8 mouse cellular contexts compared by ENCODE assay signal in genomic region chr5:137159461-137159860, GRCm38 (mm10). TPM values are rescaled to one million over a fixed set of nuclear protein-coding genes. Genes with fewer than 3 reads are reported as not detected.
DNase-seq lines count a peak whose midpoint lies in the region; ATAC-seq and TF ChIP-seq lines count a peak whose summit lies in the region.

No protein-coding gene starts in this region.

- H3K9me3 ChIP-seq in limb, embryonic 11.5 days (ENCODE audit: control insufficient read depth, low read length): no peaks in the 10 kb centered on the region; the same call in 1 of the 2 replicates
- no peaks in the 10 kb centered on the region for H3K9me3 ChIP-seq in limb, embryonic 10.5 days (replicated peaks)
- no peaks in the 10 kb centered on the region for H3K9me3 ChIP-seq in G1E (replicated peaks)
- no peaks in the 10 kb centered on the region for H3K9me3 ChIP-seq in intestine, postnatal 0 days (ENCODE audit: control insufficient read depth)

- no peak overlapping the region for H3K4me2 ChIP-seq in limb, embryonic 11.5 days (ENCODE audit: low read depth, severe bottlenecking)
- H3K4me2 ChIP-seq in intestine, postnatal 0 days (replicated peaks; ENCODE audit: low read depth): no peak overlapping the region

- H3K27ac ChIP-seq in limb, embryonic 11.5 days (replicated peaks; ENCODE audit: low read depth, low read length): no peak overlapping the region
- H3K27ac ChIP-seq in limb, embryonic 10.5 days: no peak overlapping the region
- H3K27ac ChIP-seq in intestine, postnatal 0 days (ENCODE audit: low read depth, low read length): no peak overlapping the region; the same call in 1 of the 2 replicates
- H3K27ac ChIP-seq in cerebellum, adult 2 months (ENCODE audit: insufficient read depth, low read length): no peak overlapping the region

- no peaks in the 10 kb centered on the region for H3K27me3 ChIP-seq in limb, embryonic 11.5 days (ENCODE audit: control insufficient read depth, insufficient read depth, low read length)
- no peaks in the 10 kb centered on the region for H3K27me3 ChIP-seq in limb, embryonic 10.5 days (ENCODE audit: low read depth, poor library complexity, severe bottlenecking)
- peaks cover 7% of the 10 kb centered on the region; the same call in 1 of the 2 replicates for H3K27me3 ChIP-seq in G1E (ENCODE audit: insufficient read depth, low read length)
- no peaks in the 10 kb centered on the region for H3K27me3 ChIP-seq in intestine, postnatal 0 days (replicated peaks; ENCODE audit: control insufficient read depth, insufficient read depth, low read length)
- H3K27me3 ChIP-seq in cerebellum, adult 2 months (ENCODE audit: control insufficient read depth, insufficient read depth, low read length): no peaks in the 10 kb centered on the region

- DNase-seq in limb, embryonic 11.5 days (ENCODE audit: low spot score): peak; percentile 35
- no peak for DNase-seq in limb, embryonic 10.5 days (ENCODE audit: low spot score)
- DNase-seq in G1E (ENCODE audit: low spot score): peak; percentile 15
- DNase-seq in brain, adult 2 months (ENCODE audit: low read depth, low spot score): peak; percentile 35
- DNase-seq in thymus, postnatal 0 days (ENCODE audit: low spot score): peak; percentile 75
- no peak for DNase-seq in cerebellum, adult 2 months

- no peaks in the 10 kb centered on the region for H3K4me1 ChIP-seq in limb, embryonic 11.5 days (ENCODE audit: control insufficient read depth, insufficient read depth, low read length)
- no peaks in the 10 kb centered on the region for H3K4me1 ChIP-seq in limb, embryonic 10.5 days
- H3K4me1 ChIP-seq in G1E (ENCODE audit: insufficient read depth, low read depth, low read length): no peaks in the 10 kb centered on the region
- H3K4me1 ChIP-seq in intestine, postnatal 0 days (replicated peaks; ENCODE audit: control insufficient read depth, insufficient read depth, low read length): no peaks in the 10 kb centered on the region
- no peaks in the 10 kb centered on the region for H3K4me1 ChIP-seq in cerebellum, adult 2 months (ENCODE audit: control insufficient read depth, insufficient read depth, low read length)

- H3K9ac ChIP-seq in limb, embryonic 11.5 days (ENCODE audit: low read length): no peak overlapping the region
- H3K9ac ChIP-seq in intestine, postnatal 0 days (ENCODE audit: low read depth, low read length): no peak overlapping the region

- peak; percentile 74 for TF ChIP-seq CTCF in G1E (IDR thresholded peaks at IDR 0.05; ENCODE audit: low read depth, low read length)
- TF ChIP-seq CTCF in intestine, postnatal 0 days (IDR thresholded peaks at IDR 0.05; ENCODE audit: low read depth): peak; percentile 98
- no peak for TF ChIP-seq CTCF in cerebellum, adult 2 months (IDR thresholded peaks at IDR 0.05; ENCODE audit: borderline replicate concordance, insufficient read depth, low read depth, low read length)

- ATAC-seq in limb, embryonic 11.5 days (ENCODE audit: insufficient number of reproducible peaks, low FRiP score, low TSS enrichment, low read depth): no peak
- ATAC-seq in G1E (ENCODE audit: extremely low read depth, insufficient number of reproducible peaks, low FRiP score, poor library complexity, severe bottlenecking): no peak
- ATAC-seq in intestine, postnatal 0 days: peak; percentile 55
- ATAC-seq in megakaryocyte progenitor cell, adult 5-6 weeks (replicated peaks; ENCODE audit: poor library complexity): peak; percentile 100

- no peak for TF ChIP-seq POLR2A in cerebellum, adult 2 months (IDR thresholded peaks at IDR 0.05; ENCODE audit: borderline replicate concordance, insufficient read depth, low read length)

- H3K4me3 ChIP-seq in limb, embryonic 11.5 days (ENCODE audit: low read depth, low read length): no peak overlapping the region
- no peak overlapping the region for H3K4me3 ChIP-seq in limb, embryonic 10.5 days
- H3K4me3 ChIP-seq in G1E (ENCODE audit: low read depth, low read length): no peak overlapping the region
- H3K4me3 ChIP-seq in intestine, postnatal 0 days (ENCODE audit: low read depth, low read length): no peak overlapping the region
- H3K4me3 ChIP-seq in cerebellum, adult 2 months (replicated peaks; ENCODE audit: insufficient read depth, low read depth, low read length): no peak overlapping the region

- H3K36me3 ChIP-seq in limb, embryonic 11.5 days (ENCODE audit: control insufficient read depth, insufficient read depth, low read length): no peaks in the 10 kb centered on the region
- H3K36me3 ChIP-seq in limb, embryonic 10.5 days: no peaks in the 10 kb centered on the region
- no peaks in the 10 kb centered on the region for H3K36me3 ChIP-seq in G1E (replicated peaks)
- H3K36me3 ChIP-seq in intestine, postnatal 0 days (ENCODE audit: control insufficient read depth, insufficient read depth): no peaks in the 10 kb centered on the region

- WGBS in limb, embryonic 11.5 days: 32% methylated on average over 11 of the region's 11 CpGs
- WGBS in limb, embryonic 10.5 days: 36% methylated on average over 11 of the region's 11 CpGs
- WGBS in intestine, postnatal 0 days: 28% methylated on average over 11 of the region's 11 CpGs
- 36% methylated on average over 11 of the region's 11 CpGs for WGBS in cerebellum, adult 2 months

RNA-seq across cellular contexts. Expression of gene Muc3, which starts 10.3 kb away (rescaled TPM):
- polyA plus RNA-seq in limb, embryonic 11.5 days (2014; fragmentation: Nextera tagmentation; extraction: Ambion mirVana): not detected in 2 replicates
- not detected in 2 replicates for polyA plus RNA-seq in limb, embryonic 10.5 days (2016; fragmentation: Nextera tagmentation; extraction: Ambion mirVana)
- not detected in 2 replicates for total RNA-seq in G1E (2014; fragmentation: Nextera tagmentation)
- total RNA-seq in G1E (2017): 0.12 TPM in 1 of 2 replicates, not detected in the other
- polyA plus RNA-seq in G1E (2012): not detected in 2 replicates
- 42.9 and 45.0 TPM in 2 replicates for polyA plus RNA-seq in intestine, postnatal 0 days (2015; fragmentation: Nextera tagmentation; extraction: Ambion mirVana)
- total RNA-seq in megakaryocyte progenitor cell, adult 5-6 weeks (2015): not detected in 2 replicates
- total RNA-seq in megakaryocyte progenitor cell, adult 5-6 weeks (2017): not detected in 2 replicates
- 0.36 and 0.46 TPM in 2 replicates for polyA plus RNA-seq in thymus, postnatal 0 days (2015; fragmentation: Nextera tagmentation; extraction: Ambion mirVana)
- not detected in 2 replicates for polyA plus RNA-seq in cerebellum, adult 2 months (2012; rRNA removed)

RNA-seq across cellular contexts. Expression of gene Trim56, which starts 43.5 kb away (rescaled TPM):
- 8.2 and 9.1 TPM in 2 replicates for polyA plus RNA-seq in limb, embryonic 11.5 days (2014; fragmentation: Nextera tagmentation; extraction: Ambion mirVana)
- polyA plus RNA-seq in limb, embryonic 10.5 days (2016; fragmentation: Nextera tagmentation; extraction: Ambion mirVana): 5.6 and 7.0 TPM in 2 replicates
- total RNA-seq in G1E (2014; fragmentation: Nextera tagmentation): 29.7 and 55.3 TPM in 2 replicates
- total RNA-seq in G1E (2017): 25.8 and 34.1 TPM in 2 replicates
- 16.7 and 19.2 TPM in 2 replicates for polyA plus RNA-seq in G1E (2012)
- 7.3 and 7.7 TPM in 2 replicates for polyA plus RNA-seq in intestine, postnatal 0 days (2015; fragmentation: Nextera tagmentation; extraction: Ambion mirVana)
- 8.1 and 8.7 TPM in 2 replicates for total RNA-seq in megakaryocyte progenitor cell, adult 5-6 weeks (2015)
- total RNA-seq in megakaryocyte progenitor cell, adult 5-6 weeks (2017): 24.7 and 25.6 TPM in 2 replicates
- 13.0 and 18.0 TPM in 2 replicates for polyA plus RNA-seq in thymus, postnatal 0 days (2015; fragmentation: Nextera tagmentation; extraction: Ambion mirVana)
- polyA plus RNA-seq in cerebellum, adult 2 months (2012; rRNA removed): 1.9 TPM in 2 replicates

RNA-seq across cellular contexts. Expression of gene Muc3a, which starts 52.7 kb away (rescaled TPM):
- polyA plus RNA-seq in limb, embryonic 11.5 days (2014; fragmentation: Nextera tagmentation; extraction: Ambion mirVana): not detected in 2 replicates
- not detected in 2 replicates for polyA plus RNA-seq in limb, embryonic 10.5 days (2016; fragmentation: Nextera tagmentation; extraction: Ambion mirVana)
- total RNA-seq in G1E (2014; fragmentation: Nextera tagmentation) (0.98 TPM in 1 of 2 replicates, not detected in the other), G1E (2017) (0.17 TPM in 1 of 2 replicates, not detected in the other)
- polyA plus RNA-seq in G1E (2012): not detected in 2 replicates
- polyA plus RNA-seq in intestine, postnatal 0 days (2015; fragmentation: Nextera tagmentation; extraction: Ambion mirVana): 17.1 and 18.0 TPM in 2 replicates
- total RNA-seq in megakaryocyte progenitor cell, adult 5-6 weeks (2015): 0.69 TPM in 1 of 2 replicates, not detected in the other
- not detected in 2 replicates for total RNA-seq in megakaryocyte progenitor cell, adult 5-6 weeks (2017)
- 1.7 TPM in 2 replicates for polyA plus RNA-seq in thymus, postnatal 0 days (2015; fragmentation: Nextera tagmentation; extraction: Ambion mirVana)
- polyA plus RNA-seq in cerebellum, adult 2 months (2012; rRNA removed): 27.1 and 36.4 TPM in 2 replicates

Comparison
In these comparisons a context has a peak if more than half of its experiments do, and no peak if none do; other contexts are left out.
1. DNase-seq: peak in limb, embryonic 11.5 days (single experiment), G1E (single experiment), brain, adult 2 months (single experiment) and thymus, postnatal 0 days (single experiment); none in limb, embryonic 10.5 days (single experiment) and cerebellum, adult 2 months (0 of 2).
2. ATAC-seq: peak in intestine, postnatal 0 days (single experiment) and megakaryocyte progenitor cell, adult 5-6 weeks (single experiment); none in limb, embryonic 11.5 days (single experiment) and G1E (single experiment).
3. RNA of gene Muc3, which starts 10.3 kb away (polyA plus RNA-seq): 42.9 to 45.0 TPM in intestine, postnatal 0 days; 0.36 to 0.46 TPM in thymus, postnatal 0 days, not detected in limb, embryonic 11.5 days, not detected in limb, embryonic 10.5 days, not detected in G1E and not detected in cerebellum, adult 2 months; every median in the first group is over 10 times any median in the second.